Mouse (Mus musculus) retina, postnatal 7 days (tissue): ENCODE data around the gene Cacna1c.

ENCODE experiments used
- DNase-seq: peaks from one replicate; pipeline ENCODE4 v3.0.0-alpha.2; 2012; ENCODE audit warnings: low read depth, low spot score

Cacna1c gene

GRCm38 (mm10) chr6:119009526-119009925, 186.7 kb downstream of the Cacna1c start:
- no peak for DNase-seq

- no peak for DNase-seq
Measured at GRCm38 (mm10) chr6:119008638-119009166, 187.5 kb downstream of the Cacna1c start.

- no peak for DNase-seq
Measured at GRCm38 (mm10) chr6:119004596-119004995, 191.6 kb downstream of the Cacna1c start.

GRCm38 (mm10) chr6:119001442-119001841, 194.8 kb downstream of the Cacna1c start:
- no peak for DNase-seq

DNA sequence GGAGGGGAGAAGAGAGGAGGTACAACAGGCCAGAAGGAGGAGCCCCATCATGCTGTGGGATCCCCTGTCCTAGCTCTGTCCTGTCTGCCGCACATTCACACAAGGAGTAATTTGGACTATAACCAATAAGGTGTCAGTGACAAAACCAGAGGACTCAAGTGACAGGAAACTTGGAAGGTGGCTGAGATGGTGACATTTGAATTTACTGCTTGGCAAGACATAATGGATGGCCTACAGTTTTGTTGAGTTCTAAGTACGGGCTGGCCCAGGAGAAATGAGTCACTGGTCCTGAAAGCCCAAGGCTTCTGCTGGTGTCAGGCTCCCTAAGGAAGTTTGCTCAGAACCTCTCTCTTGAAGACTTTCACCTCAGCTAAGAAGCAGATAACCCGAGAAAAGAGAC, 196.0 kb downstream of the Cacna1c start:
- no peak for DNase-seq

DNA sequence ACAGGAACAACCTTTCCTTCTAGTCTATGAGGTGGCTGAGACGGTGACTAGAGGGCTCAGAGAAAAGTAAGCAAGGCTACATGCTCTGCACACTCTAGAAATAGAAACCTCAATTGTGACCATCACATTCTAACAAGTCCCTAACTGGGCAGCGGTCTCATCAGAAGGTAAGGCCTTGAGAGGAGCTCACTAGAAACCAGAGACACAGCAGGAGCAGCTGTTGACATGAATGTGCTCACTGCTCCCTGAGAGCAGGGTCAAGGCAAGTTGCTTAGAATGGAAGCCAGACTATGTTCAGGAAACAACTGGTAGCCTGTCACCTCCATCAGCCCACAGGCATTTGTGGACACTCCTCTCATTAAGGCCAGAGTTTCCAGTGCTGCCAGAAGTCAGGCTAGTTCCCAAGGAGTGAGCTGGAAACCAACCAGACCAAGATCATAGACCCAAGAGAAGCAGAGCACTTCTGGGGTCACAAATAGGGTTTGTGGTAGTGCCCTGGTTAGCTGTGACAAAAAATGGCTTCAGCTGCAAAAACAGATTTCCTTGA, 196.8 kb downstream of the Cacna1c start:
- no peak for DNase-seq

- no peak for DNase-seq
Measured at GRCm38 (mm10) chr6:118997397-118997796, 198.8 kb downstream of the Cacna1c start.

- DNase-seq = no peak
Measured at GRCm38 (mm10) chr6:118994272-118995061, 201.8 kb downstream of the Cacna1c start.

DNA sequence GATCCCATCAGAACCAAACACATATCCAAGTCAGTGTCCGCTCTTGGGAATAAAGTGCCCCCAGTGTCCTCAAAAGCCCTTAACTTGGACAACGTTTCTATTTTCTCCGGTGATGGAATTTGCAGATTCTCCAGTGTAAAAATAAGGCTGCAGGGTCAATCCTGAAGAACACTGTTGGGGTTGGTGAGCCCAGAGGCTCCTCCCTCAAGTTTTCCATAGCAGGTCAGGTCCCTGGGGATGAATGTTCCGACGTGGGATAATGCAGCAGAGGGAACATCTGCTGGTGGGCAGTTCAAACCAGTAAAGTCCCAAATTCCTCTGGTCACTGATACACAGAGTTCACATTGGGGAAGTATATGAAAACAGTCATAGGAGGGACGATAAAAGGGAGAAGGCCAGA, 203.8 kb downstream of the Cacna1c start:
- no peak for DNase-seq

GRCm38 (mm10) chr6:118989999-118990776, 206.0 kb downstream of the Cacna1c start:
- no peak for DNase-seq

DNA sequence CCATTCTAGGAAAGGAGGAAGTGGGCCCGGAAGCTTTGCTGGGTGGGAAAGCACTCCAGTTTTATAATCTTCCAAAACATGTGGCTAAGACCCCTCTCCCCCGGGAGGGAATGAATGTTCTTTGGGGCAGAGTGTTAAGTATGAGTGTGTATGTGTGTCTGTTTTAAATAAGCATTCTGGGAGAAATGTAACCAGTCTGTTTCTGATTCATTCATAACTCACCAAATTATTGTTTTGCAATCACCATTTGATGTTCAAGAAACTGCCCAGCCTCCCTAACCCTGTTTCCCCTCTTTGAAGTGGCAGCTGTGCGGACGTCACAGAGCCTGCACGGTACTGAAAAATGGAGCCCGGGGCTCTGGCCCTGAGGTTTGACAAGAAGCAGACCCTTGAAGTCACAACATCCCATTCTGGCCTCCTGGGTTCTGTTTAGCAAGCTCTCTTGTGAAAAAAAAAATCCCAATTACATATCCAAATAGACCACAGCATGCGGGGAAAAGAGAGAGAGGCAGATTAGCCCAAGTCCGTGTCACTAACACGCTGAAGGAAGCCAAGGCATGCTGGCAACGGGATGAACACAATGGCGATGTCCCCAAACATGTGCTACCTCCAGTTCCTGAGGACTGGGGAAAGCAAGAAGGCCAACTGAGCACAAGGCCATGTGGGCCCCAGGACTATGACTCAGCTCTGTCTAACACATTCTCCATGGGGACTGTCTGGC, 211.9 kb downstream of the Cacna1c start:
- no peak for DNase-seq

DNA sequence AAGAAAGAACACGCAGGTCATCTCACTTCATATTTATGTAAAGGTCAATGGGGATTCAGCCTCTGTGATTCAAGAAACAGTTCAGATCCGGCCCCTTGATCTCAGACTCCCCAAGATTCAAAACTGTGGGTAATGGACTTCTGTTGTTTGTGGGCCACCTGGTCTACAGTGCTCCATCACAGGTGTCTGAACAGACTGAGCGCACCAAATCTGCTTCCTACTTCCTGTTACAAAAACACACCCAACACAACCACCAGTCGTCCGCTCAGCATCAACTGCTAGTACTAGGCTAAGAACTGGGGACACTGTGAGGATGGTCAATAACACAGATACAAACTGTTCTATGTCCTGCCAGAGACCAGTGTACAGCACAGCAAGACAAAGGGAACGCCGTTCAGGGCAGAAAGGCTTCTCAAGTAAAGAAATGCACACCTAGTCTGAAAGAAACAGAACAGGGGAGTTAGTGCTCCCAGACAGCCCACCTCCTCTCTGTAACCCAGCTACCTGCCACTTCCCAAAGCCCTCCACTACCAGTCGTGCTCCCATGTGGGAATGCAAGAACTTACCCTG, 212.7 kb downstream of the Cacna1c start:
- no peak for DNase-seq

DNA sequence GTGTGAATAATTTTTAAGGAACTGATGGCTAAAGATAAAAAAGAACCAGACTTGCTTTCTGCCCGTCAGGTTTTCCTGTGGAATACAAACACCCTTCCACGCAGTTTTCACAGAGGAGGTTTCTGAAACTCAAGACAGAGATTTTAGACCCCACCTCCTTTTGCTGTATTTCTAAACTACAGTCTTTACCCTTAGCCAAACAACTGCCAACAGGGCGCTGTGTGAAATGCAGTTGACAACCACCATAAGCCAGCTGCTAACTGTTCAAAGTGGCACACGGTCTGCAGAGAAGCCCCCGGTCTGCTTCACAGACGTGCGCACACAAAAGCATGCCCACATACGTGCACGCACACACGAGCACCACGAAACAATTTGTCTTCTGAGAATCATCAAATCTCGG, 216.0 kb downstream of the Cacna1c start:
- DNase-seq = no peak

- DNase-seq = no peak
Measured at GRCm38 (mm10) chr6:118977443-118978271, 218.6 kb downstream of the Cacna1c start.

- no peak for DNase-seq
Measured at GRCm38 (mm10) chr6:118976617-118977016, 219.6 kb downstream of the Cacna1c start.

GRCm38 (mm10) chr6:118971844-118972531, 224.2 kb downstream of the Cacna1c start:
- DNase-seq = no peak

DNA sequence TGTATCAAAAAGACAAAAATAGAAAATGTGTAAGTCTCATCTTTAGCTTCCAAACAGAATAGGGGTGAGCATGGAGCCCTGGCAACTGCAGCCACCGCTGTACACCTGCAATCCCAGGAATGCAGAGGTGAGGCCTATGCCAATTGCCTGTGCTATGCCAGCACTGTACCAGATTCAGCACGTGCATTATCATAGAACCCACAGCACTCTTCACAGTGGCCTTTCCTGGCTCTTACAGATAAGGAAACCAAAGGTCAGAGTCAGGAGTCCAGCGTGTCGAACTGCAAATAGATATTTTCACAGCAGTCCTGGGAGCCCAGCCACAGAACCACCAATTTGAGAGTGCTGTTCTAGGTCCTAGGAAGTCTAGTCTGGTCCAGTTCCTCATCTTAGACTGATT, 227.4 kb downstream of the Cacna1c start:
- no peak for DNase-seq

DNA sequence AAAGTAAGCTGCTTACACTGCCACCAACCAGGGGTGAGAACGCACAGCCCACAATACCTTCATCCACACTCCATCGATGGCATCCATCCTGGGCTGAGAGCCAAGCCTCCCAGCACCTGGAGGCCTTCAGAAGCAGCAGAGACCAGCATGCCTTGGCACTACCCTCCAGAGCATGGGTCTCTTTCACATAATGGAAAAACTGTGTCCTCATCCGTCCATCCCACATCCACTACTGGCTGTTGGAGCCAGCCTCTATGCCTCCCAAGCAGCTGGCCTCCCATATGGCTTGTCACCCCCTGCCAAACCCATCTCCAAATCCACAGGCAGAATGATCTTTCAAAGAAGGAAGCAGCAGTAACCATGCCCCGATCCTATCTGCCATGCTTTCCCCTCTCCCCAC, 229.3 kb downstream of the Cacna1c start:
- no peak for DNase-seq

- DNase-seq = no peak
Measured at GRCm38 (mm10) chr6:118965577-118965976, 230.6 kb downstream of the Cacna1c start.

DNA sequence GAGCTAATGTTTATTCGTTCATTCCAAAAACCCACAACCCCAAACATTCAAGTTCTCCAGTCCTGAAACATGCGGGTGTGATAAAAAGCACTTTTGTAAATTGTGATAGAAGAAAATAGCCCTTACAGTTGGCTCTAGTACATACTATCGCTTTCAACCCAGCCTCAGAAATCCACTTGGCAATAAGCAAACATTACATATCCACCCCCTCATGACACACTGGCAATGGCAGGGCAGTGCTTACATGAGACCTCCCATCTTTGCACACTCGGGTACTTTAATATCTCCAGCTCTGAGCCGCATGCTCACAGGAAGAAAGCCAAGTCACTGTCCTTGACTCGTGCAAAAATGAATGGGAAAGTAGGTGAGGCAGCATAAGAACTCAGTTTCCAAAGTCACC, 232.4 kb downstream of the Cacna1c start:
- no peak for DNase-seq
